Mouse (Mus musculus) hindbrain, embryonic 13.5 days (tissue): ENCODE data around the gene Spert. TPM values are rescaled to one million over a fixed set of nuclear protein-coding genes. Genes with fewer than 3 reads are reported as not detected.

Experiments
- ATAC-seq: fragments of 200-750 bp; cut with Nextera tagmentation; 2 replicates; pipeline ENCODE4 v1.8.0; 2017; ENCODE audit warnings: moderate TSS enrichment; ENCODE audit not compliant: low FRiP score
- H3K27ac ChIP-seq: fragments of 300-500 bp; sonication (generic); 2 replicates; pipeline ENCODE4 v1.5.1; 2015; ENCODE audit warnings: inconsistent platforms, mild to moderate bottlenecking, moderate library complexity
- H3K27me3 ChIP-seq: fragments of 300-500 bp; sonication (generic); 2 replicates; pipeline ENCODE4 v1.6.1; 2015; ENCODE audit warnings: mild to moderate bottlenecking, inconsistent platforms
- H3K36me3 ChIP-seq: fragments of 300-500 bp; sonication (generic); 2 replicates; pipeline ENCODE4 v1.6.1; 2015; ENCODE audit warnings: mild to moderate bottlenecking, inconsistent platforms
- H3K4me1 ChIP-seq: fragments of 300-500 bp; sonication (generic); replicated peaks from 2 replicates; pipeline ENCODE4 v1.6.1; 2015; ENCODE audit warnings: inconsistent platforms
- H3K4me2 ChIP-seq: fragments of 300-500 bp; sonication (generic); 2 replicates; pipeline ENCODE4 v1.6.1; 2015; ENCODE audit warnings: inconsistent platforms, mild to moderate bottlenecking, moderate library complexity
- H3K4me3 ChIP-seq: fragments of 300-500 bp; sonication (generic); 2 replicates; pipeline ENCODE4 v1.5.1; 2015; ENCODE audit warnings: mild to moderate bottlenecking, inconsistent platforms
- H3K9ac ChIP-seq: fragments of 300-500 bp; sonication (generic); 2 replicates; pipeline ENCODE4 v1.6.1; 2015; ENCODE audit warnings: mild to moderate bottlenecking, inconsistent platforms
- H3K9me3 ChIP-seq: fragments of 300-500 bp; sonication (generic); 2 replicates; pipeline ENCODE4 v1.6.1; 2016; ENCODE audit warnings: inconsistent platforms
- WGBS: fragments of 180-500 bp; shearing (Covaris S2); methylation state at CpG from one replicate; pipeline ENCODE4 v1.1.7; 2015; 5-methylcytosine and 5-hydroxymethylcytosine counted together
- polyA plus RNA-seq: library from polyadenylated mRNA; unstranded; fragments of >200 nt; fragmentation: Nextera tagmentation; extraction: Ambion mirVana; gene quantifications from 2 replicates; pipeline ENCODE4 v1.2.1, GENCODE M21; 2015

The Spert gene
- polyA plus RNA-seq = not detected in 2 replicates

DNA sequence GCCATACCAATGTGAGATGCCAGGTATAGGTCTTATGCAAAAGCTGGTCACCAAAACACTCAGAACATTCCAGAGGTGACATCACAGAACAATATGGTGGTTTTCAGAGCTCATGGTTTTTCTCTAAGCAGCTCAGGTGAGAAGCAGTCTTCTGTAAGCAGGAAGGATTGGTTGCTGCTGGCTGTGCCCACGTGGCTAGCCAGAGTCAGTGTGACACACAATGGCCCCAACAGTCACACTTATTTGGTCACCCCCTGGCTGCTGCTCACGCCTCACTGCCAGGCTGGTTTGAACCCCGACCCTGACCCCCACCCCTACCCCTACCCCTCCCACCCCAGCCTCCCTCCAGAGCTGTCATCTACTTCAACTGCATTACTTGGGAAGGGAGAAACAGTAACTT lies at the start of gene Spert:
Gene Spert, minus strand, starts transcription at position 139 of the 400 bp plus-strand sequence.
- Histone ChIP-seq H3K9me3 (no peaks in the 10 kb centered on the region), H3K27ac (no peak within 1 kb of the TSS), H3K9ac (no peak within 1 kb of the TSS), H3K4me3 (no peak within 1 kb of the TSS), H3K36me3 (no peaks in the 10 kb centered on the region), H3K4me1 (no peaks in the 10 kb centered on the region), H3K27me3 (no peaks in the 10 kb centered on the region), H3K4me2 (no peak within 1 kb of the TSS)
- no peak for ATAC-seq
- 72% methylated on average over 3 of the region's 3 CpGs for WGBS

DNA sequence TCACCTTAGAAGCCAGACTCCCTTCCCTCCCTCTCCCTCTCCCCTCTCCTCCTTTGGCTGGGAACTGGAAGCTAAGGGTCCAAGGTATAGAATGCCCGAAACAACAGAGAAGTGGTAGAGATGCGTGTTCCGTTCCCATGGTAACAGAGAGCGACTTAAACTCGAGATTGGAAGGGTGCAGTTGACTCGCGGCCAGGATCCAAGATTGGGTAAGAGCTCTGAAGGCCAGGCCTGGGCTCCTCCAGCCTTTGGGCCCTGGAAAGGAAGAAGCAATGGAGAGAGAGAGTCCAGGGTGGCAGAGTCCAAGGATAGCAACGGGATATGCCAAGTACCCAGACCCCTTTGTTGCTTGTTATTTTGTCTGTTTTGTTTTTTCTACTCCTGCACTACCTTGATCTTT lies 49.2 kb upstream of the Spert start, which contains the start of gene Erich6b:
Gene Erich6b, plus strand, starts transcription at position 180 of the 400 bp plus-strand sequence.
- H3K4me1 ChIP-seq = peaks cover 3% of the 10 kb centered on the region
- WGBS = 73% methylated on average over 8 of the region's 8 CpGs
- no peaks in the 10 kb centered on the region for H3K36me3 ChIP-seq
- no peak for ATAC-seq
- no peaks in the 10 kb centered on the region for H3K9me3 ChIP-seq
- no peak within 1 kb of the TSS for H3K4me2 ChIP-seq
- no peak within 1 kb of the TSS for H3K4me3 ChIP-seq
- H3K27me3 ChIP-seq = no peaks in the 10 kb centered on the region
- no peak within 1 kb of the TSS for H3K9ac ChIP-seq
- no peak within 1 kb of the TSS for H3K27ac ChIP-seq

DNA sequence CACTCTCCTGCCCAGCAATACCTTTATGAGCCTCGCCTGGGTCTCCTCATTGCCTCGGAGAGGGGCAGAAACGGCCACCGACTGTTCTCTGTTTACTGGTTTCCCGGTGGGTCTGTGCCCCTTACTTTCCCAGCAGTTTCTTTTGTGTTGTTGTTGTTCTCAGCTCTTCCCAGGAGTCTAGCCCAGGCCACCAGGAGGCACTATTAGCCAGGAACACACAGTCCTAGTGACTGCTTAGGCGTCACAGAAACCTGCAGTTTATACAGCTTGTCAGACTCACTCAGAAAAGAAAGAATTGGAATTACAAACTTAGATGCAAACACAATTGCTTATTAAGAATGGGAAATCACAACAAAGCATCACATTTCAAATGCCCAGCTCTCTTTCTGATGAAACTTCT lies 48.5 kb upstream of the Spert start:
- ATAC-seq = no peak

GRCm38 (mm10) chr14:75640846-75641245 lies 47.9 kb upstream of the Spert start:
- 0 out of 2 replicates have a peak, but pooled peaks cover 8% of the 10 kb centered on the region for H3K4me1 ChIP-seq
- no peak overlapping the region for H3K27ac ChIP-seq
- no peak overlapping the region for H3K4me3 ChIP-seq
- H3K4me2 ChIP-seq = no peak overlapping the region
- ATAC-seq = no peak
- WGBS = 90% methylated on average over 2 of the region's 2 CpGs
- H3K27me3 ChIP-seq = no peaks in the 10 kb centered on the region
- no peaks in the 10 kb centered on the region for H3K9me3 ChIP-seq
- no peaks in the 10 kb centered on the region for H3K36me3 ChIP-seq
- no peak overlapping the region for H3K9ac ChIP-seq

More for the DNA sequence above, 48.5 kb upstream of the Spert start:
- 68% methylated on average over 6 of the region's 6 CpGs for WGBS
- Histone ChIP-seq H3K27me3 (no peaks in the 10 kb centered on the region), H3K4me1 (0 out of 2 replicates have a peak, but pooled peaks cover 3% of the 10 kb centered on the region), H3K27ac (no peak overlapping the region), H3K9ac (no peak overlapping the region), H3K36me3 (no peaks in the 10 kb centered on the region), H3K4me3 (no peak overlapping the region), H3K4me2 (no peak overlapping the region), H3K9me3 (no peaks in the 10 kb centered on the region)

GRCm38 (mm10) chr14:75637641-75638040 lies 44.7 kb upstream of the Spert start:
- H3K27ac ChIP-seq = no peak overlapping the region
- no peak overlapping the region for H3K4me2 ChIP-seq
- ATAC-seq = no peak
- H3K36me3 ChIP-seq = no peaks in the 10 kb centered on the region
- H3K4me1 ChIP-seq = 0 out of 2 replicates have a peak, but pooled peaks cover 13% of the 10 kb centered on the region
- H3K9me3 ChIP-seq = no peaks in the 10 kb centered on the region
- H3K4me3 ChIP-seq = no peak overlapping the region
- 83% methylated on average over 4 of the region's 4 CpGs for WGBS
- no peaks in the 10 kb centered on the region for H3K27me3 ChIP-seq
- H3K9ac ChIP-seq = no peak overlapping the region

GRCm38 (mm10) chr14:75636107-75636506 lies 43.2 kb upstream of the Spert start:
- WGBS = 52% methylated on average over 7 of the region's 7 CpGs
- Histone ChIP-seq H3K9ac (no peak overlapping the region), H3K4me2 (no peak overlapping the region), H3K27ac (no peak overlapping the region), H3K36me3 (no peaks in the 10 kb centered on the region), H3K27me3 (no peaks in the 10 kb centered on the region), H3K9me3 (no peaks in the 10 kb centered on the region), H3K4me3 (no peak overlapping the region), H3K4me1 (0 out of 2 replicates have a peak, but pooled peaks cover 13% of the 10 kb centered on the region)
- ATAC-seq = no peak

GRCm38 (mm10) chr14:75635350-75635749 lies 42.4 kb upstream of the Spert start:
- Histone ChIP-seq H3K4me2 (no peak overlapping the region), H3K36me3 (no peaks in the 10 kb centered on the region), H3K27me3 (no peaks in the 10 kb centered on the region), H3K9me3 (no peaks in the 10 kb centered on the region), H3K4me1 (0 out of 2 replicates have a peak, but pooled peaks cover 13% of the 10 kb centered on the region), H3K4me3 (no peak overlapping the region), H3K27ac (no peak overlapping the region), H3K9ac (no peak overlapping the region)
- no peak for ATAC-seq
- WGBS = 77% methylated on average over 12 of the region's 12 CpGs

DNA sequence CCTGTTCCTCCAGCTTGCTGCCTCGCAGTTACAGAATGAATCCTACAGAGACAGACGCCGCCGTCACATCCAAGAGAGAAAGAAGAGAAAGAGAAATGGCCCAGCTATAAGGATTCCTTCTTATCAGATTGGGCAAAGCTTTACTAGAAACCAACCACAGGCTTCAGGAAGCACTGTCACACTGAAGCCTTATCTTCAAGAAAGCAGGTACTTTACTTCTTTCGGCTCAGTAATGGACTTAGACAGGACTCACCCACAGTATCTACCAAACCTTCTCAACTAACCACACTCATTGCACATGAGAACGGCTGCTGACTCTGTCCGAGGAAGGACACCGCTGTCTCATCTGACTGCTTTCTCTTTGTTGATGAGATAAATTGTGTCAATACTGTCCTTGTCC lies 36.0 kb upstream of the Spert start:
- H3K36me3 ChIP-seq = no peaks in the 10 kb centered on the region
- no peaks in the 10 kb centered on the region for H3K27me3 ChIP-seq
- no peak overlapping the region for H3K4me3 ChIP-seq
- H3K27ac ChIP-seq = no peak overlapping the region
- H3K4me1 ChIP-seq = no peaks in the 10 kb centered on the region
- ATAC-seq = no peak
- 94% methylated on average over 8 of the region's 8 CpGs for WGBS
- H3K4me2 ChIP-seq = no peak overlapping the region
- H3K9ac ChIP-seq = no peak overlapping the region
- H3K9me3 ChIP-seq = no peaks in the 10 kb centered on the region

DNA sequence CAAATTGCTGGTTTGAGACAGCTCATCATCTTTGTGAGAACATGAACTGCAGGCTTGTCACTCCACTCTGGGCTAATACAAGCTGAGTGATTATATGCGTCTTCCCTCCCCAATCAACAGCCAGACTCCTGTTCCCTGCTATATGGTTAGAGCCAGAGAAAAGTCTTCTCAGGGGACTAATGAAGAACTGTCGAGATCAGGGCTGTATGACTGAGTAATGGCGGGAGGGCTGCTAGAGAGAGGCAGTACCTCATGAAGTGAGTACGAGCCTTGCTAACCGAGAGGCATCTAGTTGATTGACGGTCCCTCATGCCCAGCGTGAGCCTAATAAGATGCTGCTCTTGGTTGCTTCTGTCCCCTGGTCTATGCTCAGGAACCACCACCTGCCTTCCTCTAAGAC lies 30.1 kb upstream of the Spert start:
- H3K27me3 ChIP-seq = no peaks in the 10 kb centered on the region
- 49% methylated on average over 7 of the region's 7 CpGs for WGBS
- H3K27ac ChIP-seq = no peak overlapping the region
- ATAC-seq = peak; percentile 57; the same call in 1 of the 2 replicates
- H3K9me3 ChIP-seq = no peaks in the 10 kb centered on the region
- H3K4me2 ChIP-seq = no peak overlapping the region
- H3K4me3 ChIP-seq = no peak overlapping the region
- H3K9ac ChIP-seq = no peak overlapping the region
- H3K36me3 ChIP-seq = no peaks in the 10 kb centered on the region
- peaks cover 13% of the 10 kb centered on the region; the same call in 1 of the 2 replicates for H3K4me1 ChIP-seq

DNA sequence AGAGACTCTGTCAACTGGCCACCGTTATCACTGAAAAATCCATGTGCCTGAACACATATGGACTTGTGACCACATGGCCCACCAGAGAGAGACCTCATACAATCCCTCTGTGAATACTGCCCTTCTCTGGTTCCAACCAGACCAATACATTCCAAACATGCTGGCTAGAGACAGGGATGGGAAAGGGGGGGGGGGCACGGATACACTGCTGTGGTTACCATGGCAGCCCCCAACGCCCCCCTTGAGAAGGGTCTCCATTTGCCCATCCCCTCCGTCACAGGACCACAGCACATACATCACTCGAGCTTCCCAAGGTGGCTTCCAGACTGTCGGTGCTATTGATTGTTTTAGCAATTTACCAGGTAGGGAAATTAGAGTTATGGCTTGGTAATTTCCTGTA lies 23.5 kb upstream of the Spert start:
- ATAC-seq = no peak

GRCm38 (mm10) chr14:75609176-75609575 lies 16.3 kb upstream of the Spert start:
- Histone ChIP-seq H3K4me3 (no peak overlapping the region), H3K27ac (no peak overlapping the region), H3K9me3 (no peaks in the 10 kb centered on the region), H3K4me1 (no peaks in the 10 kb centered on the region), H3K9ac (no peak overlapping the region), H3K4me2 (no peak overlapping the region), H3K27me3 (no peaks in the 10 kb centered on the region), H3K36me3 (no peaks in the 10 kb centered on the region)
- no peak for ATAC-seq
- WGBS = 91% methylated on average over 2 of the region's 2 CpGs

More for the DNA sequence above, 23.5 kb upstream of the Spert start:
- Histone ChIP-seq H3K4me3 (no peak overlapping the region), H3K9me3 (no peaks in the 10 kb centered on the region), H3K4me2 (no peak overlapping the region), H3K36me3 (no peaks in the 10 kb centered on the region), H3K27ac (no peak overlapping the region), H3K9ac (no peak overlapping the region), H3K4me1 (peaks cover 7% of the 10 kb centered on the region; the same call in 1 of the 2 replicates), H3K27me3 (no peaks in the 10 kb centered on the region)
- WGBS = 70% methylated on average over 6 of the region's 6 CpGs

DNA sequence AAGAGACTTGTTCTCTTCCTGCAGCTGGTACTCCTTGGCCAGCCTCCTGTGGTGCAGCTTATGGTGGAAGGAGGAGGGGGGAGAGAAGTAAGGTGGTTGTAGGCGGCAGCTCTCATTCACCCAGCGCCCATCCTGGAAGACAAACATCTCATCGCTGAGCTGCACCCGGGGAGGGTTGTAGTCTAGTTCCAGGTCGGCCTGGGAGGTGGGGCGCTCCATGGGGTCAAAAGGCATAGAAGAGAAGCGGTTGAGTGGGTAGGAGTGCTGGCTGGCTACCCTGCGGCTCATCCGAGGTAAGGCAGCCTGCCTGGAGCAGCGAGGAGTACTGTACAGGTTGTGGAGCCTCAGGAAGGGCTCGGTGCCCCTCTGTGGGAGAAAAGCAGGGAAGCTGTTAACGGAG lies 9.0 kb downstream of the Spert start:
- Histone ChIP-seq H3K4me2 (no peak overlapping the region), H3K27ac (no peak overlapping the region), H3K4me3 (no peak overlapping the region), H3K27me3 (no peaks in the 10 kb centered on the region), H3K9ac (no peak overlapping the region), H3K4me1 (0 out of 2 replicates have a peak, but pooled peaks cover 2% of the 10 kb centered on the region), H3K9me3 (no peaks in the 10 kb centered on the region), H3K36me3 (no peaks in the 10 kb centered on the region)
- no peak for ATAC-seq
- WGBS = 91% methylated on average over 12 of the region's 12 CpGs

DNA sequence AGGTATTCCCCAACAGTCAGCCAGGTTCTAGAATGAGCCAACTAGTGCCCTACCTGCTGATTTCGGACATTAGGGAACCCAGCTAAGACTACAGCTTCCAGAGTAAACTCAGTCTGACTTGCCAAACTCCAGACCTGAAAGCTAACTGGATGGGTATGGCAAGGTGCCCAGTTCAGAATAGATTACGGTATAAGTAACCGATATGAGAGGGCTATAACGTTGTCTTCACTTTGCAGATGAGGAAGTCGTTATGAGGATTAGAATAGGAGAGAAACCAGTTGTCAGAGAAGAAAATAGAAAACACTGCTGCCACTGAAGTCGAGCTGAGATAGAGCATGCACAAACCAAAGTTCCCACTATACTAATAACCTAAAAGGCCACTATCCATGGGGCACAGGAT lies 13.9 kb downstream of the Spert start:
- H3K4me3 ChIP-seq = no peak overlapping the region
- 0 out of 2 replicates have a peak, but pooled peaks cover 2% of the 10 kb centered on the region for H3K4me1 ChIP-seq
- WGBS = 91% methylated on average over 6 of the region's 6 CpGs
- no peak overlapping the region for H3K4me2 ChIP-seq
- H3K36me3 ChIP-seq = no peaks in the 10 kb centered on the region
- H3K27me3 ChIP-seq = no peaks in the 10 kb centered on the region
- H3K9me3 ChIP-seq = no peaks in the 10 kb centered on the region
- H3K9ac ChIP-seq = no peak overlapping the region
- no peak for ATAC-seq
- H3K27ac ChIP-seq = no peak overlapping the region
